Mouse (Mus musculus): ENCODE measurements around the gene Nhlrc1.

Nhlrc1 gene

DNA sequence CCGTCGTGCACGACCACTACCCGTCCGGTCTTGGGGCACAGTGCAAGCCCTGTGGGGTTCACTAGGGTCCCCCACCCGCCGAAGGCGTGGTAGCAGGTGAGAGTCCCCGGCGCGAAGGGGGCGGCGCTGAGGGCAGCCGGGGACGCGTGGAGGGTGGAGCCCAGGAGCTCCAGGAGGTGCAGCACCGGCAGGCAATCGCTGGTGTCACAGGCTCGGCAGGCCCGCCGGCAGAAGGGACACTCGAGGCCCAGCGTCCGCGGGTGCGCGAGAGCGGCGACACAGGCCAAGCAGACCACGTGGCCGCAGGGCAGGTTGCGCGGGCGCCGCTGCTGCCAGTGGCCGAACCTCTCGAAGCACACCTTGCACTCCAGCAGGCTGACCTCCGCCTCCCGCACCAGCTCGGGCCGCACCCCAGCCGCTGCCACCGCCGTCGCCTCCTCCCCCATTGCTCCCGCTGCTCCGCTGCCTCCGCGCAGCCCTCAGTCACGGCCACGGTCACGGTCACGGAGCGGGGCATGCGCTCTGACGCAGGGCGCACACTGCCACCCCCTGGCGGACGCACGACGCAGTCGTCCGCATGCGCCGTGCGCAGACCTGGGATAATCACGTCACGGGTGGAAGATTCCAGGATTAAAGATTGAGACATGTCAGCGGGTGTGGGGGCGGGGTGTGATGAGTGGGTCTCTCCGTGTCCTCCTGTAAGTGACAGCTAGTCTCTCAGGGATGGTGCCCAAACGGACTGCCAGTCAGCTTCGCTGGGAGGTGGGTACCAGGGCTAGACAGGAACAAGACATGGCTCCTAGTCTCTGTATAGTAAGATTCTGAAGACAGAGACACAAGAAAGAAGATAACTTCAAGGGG lies at the start of gene Nhlrc1:
Nhlrc1 (minus strand) TSS at position 517 of the 861 bp plus-strand sequence.
- peak; percentile 78 to 84 for DNase-seq (ENCODE audit: low spot score in 2 of 2)

DNA sequence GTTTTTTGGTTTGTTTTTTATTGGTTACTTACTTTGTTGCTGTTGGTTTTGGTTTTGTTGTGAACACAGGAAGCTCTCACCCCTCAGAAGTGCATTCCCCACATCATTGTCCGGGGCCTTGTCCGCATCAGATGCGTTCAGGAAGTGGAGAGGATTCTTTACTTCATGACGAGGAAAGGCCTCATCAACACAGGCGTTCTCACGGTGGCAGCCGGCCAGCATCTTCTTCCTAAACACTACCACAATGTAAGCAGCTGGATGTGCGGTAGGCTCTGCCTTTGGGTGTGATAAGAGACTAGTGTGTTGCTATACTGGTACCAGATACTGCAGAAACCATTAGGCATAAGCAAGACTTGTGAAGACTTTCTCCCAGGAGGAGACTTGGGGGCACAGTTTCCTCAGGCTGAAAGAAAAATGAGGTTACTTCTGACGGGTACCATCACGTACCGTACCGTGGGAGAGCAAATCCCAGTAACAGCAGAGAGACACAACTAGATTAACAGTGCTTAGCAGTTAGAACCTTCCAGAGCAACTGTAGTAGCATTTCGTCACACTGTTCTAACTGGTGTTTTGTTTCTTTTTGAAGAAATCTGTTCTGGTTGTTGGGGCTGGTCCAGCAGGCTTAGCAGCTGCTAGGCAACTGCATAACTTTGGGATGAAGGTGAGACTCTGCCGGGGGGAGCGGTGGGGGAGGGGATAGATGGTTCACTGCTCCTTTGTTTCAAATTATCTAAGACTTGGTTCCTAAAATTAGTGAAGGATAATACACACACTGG lies 49.5 kb upstream of the Nhlrc1 start:
- DNase-seq (ENCODE audit: low spot score in 2 of 2), result no peak

DNA sequence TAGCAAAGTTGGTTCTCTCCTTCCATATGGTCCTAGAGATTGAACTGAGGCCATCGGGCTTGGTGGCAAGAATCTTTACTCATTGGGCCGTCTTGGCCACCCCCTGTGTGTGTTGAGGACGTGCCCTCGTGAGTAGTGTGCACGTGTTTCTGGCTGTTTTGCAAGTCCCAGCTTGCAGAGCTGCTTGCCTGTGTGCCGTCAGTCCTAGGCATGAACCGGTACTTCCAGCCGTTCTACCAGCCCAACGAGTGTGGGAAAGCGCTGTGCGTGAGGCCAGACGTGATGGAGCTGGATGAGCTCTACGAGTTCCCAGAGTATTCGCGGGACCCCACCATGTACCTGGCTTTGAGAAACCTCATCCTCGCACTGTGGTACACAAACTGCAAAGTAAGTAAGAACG lies 48.1 kb upstream of the Nhlrc1 start:
- no peak for DNase-seq (ENCODE audit: low spot score in 2 of 2)

DNA sequence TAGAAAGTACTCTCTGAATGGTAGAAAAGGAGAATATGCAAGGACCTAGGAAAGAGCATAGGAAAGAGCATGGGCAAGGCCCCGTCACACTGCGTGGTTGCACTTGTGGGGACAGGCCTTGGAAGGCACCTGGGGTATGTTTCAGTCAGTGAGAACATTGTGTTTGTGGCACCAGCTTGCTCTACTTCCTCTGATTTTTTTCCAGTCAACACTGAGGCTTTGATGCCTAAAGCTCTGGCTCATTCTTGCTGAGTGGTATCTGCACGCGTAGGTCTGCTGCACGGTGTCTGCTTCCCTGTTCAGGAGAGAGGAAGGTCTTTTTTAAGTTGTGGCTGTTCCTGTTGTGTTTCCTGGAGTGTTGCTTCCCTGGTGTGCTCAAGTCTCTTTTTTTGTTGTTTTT lies 42.1 kb upstream of the Nhlrc1 start:
- no peak for DNase-seq (ENCODE audit: low spot score in 2 of 2)

DNA sequence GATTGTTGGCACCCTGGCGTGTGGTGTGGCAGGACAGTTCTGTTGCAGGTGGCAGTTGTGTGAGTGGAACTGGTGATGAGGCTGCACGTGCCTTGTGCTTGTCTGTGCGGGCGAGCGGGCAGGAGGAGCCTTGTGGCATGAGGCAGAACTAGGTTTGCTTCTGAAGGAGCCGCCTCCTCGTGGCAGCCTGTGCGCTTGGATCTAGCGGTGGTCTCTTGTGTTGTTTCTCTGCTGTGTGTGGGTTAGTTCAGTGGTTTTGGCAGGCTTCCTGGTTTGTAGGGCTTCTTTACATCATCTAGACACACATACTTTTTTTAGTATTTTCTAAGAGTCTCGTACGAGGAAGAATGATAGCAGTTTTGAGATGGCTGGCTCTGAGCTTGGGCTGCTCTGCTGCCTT lies 41.5 kb upstream of the Nhlrc1 start:
- DNase-seq (ENCODE audit: low spot score in 2 of 2), result peak; percentile 69 to 70

DNA sequence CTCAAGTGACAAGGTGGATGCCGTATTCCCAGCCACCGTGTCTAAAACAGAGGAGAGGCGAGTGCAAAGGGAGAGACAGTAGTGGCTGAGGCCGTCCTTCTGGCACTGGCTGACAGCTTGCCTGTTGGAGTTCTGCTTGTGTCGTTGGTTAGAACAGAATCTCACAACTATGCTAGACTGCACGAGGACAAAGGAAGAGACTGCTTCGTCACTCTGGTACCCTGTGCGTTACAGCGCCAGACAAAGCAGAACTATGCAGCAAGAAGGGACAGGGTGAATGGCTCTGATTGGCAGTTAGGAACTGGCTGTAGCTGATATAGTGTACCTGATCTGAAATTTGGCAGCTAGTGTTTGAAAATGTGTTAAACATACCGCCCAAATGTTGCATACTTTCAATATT lies 39.3 kb upstream of the Nhlrc1 start:
- no peak for DNase-seq (ENCODE audit: low spot score in 2 of 2)

DNA sequence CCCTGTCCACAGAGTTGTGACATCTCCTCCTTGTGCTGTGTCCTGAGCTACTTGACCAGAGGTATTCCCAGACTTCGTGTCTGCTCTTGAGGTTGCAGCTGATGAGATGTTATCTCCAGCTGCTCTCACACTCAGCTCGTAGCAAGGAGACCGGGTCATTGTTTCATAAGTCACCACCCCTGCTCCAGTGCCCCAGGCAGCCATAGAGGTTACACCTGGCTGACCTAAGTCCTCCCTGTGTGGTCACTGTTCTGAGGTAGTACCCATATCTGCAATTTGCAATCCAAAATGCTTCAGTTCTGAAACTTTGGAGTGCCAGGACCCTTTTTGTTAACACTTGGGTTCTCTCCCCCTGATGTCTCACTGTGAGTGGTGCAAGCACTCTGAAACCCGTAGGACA lies 35.4 kb upstream of the Nhlrc1 start:
- DNase-seq (ENCODE audit: low spot score in 2 of 2), result no peak

DNA sequence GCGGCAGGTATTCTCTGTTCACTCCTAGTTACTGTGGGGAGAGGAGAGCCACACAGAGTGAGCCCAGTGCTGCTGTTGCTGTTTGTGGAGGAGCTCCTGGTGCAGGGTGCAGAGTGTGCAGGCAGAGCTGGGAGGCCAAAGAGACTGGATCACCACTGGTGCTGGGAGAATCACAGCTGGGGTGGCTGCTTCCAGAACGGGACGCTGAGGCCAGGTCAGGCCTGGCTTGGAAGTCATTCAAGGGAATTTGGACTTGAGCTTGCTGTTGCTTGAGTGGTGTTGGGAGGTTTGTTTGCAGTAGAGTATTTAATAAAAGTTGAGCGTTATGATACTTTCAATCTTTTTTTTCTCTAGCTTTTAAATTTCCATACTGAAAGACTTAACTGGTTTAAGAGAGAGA lies 33.3 kb upstream of the Nhlrc1 start:
- no peak for DNase-seq (ENCODE audit: low spot score in 2 of 2)

DNA sequence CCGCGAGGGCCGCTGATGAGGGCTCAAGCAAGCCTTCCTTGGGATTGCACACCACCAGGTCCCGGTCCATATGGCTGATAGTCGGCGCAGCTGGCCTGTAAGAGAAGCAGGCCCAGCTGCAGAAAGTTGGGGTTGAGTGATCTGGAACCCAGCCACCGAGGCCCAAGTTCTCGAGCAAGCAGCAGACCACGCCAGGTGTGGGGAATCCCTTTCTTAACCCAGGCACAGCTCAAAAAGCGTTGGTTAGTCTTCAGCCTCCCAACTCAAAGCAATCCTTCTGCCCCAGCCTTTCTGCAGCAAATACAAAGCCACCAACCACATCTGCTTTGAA lies 29.9 kb upstream of the Nhlrc1 start, which contains the start of gene Tpmt:
Tpmt (minus strand) TSS at position 121 of the 331 bp plus-strand sequence.
- peak in 1 of 2 experiments; percentile 8 for DNase-seq (ENCODE audit: low spot score in 2 of 2)

DNA sequence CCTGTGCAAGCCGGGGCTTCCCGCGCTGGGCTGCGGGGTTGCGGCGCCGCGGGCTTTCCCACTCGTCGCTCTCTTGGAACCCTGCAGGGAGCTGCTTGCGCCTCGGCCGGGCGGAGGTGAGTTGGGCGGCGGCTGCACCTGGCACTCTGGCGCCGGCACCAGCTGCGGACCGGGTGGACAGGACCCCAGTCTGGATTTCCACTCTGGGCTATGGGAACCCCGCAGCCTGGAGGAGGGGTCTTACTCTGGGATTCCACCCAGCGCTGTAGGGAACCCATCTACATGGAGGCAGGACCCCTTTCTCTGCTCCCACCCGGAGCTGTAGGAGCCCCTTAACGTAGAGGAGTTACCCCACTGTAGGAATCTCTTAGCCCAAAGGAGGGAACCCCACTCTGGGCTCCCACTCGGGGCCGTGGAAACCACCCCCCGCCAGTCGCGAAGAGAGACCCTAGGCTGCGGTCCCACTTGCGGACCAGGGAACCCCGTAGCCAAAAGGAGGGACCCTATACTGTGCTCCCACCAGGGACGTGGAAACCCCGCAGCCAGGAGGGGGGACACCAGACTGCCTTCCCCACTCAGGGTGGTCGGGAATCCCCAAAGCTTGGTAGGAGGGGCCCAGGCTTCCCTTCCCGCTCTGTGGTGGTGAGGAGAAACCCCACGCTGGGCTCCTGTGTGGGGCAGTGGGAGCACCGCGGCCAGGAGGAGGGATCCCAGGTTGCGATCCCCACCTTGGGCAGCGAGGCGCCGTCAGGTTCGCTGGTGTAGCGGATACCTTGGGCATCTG lies 29.4 kb upstream of the Nhlrc1 start:
- no peak for DNase-seq (ENCODE audit: low spot score in 2 of 2)

DNA sequence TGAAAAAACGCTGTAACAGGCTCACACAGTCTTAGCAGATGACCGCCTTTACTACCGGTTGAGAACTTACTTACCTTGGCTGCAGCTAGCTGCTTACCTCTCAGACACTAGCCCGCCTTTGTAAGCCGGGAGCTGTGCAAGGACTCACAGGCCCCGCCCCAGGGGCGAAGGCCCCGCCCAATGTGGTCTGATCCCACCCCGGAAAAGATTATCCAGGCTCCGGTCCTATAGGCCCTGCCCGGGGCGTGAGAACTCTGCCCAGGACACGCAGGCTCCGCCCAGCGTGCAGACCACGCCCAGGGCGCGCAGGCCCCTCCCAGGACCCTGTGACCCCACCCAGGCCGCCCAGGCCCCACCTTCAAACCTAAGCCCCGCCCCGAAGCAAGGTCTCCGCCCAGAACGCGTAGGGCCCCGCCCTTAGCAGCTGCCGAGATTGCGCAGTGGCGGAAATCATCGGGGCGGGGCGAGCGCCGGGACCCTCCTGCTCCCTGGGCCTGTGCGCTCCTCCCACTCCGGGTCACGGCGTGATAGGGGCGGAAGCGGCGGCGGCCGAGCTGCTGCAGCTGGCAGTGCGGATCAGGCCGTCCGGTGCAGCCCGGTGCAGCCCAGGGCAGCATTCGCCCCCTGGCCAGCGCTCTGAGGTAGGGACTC lies 28.5 kb upstream of the Nhlrc1 start, which contains the start of gene Kdm1b:
Kdm1b (plus strand) TSS at position 470 of the 651 bp plus-strand sequence.
- peak; percentile 97 for DNase-seq (ENCODE audit: low spot score in 2 of 2)

DNA sequence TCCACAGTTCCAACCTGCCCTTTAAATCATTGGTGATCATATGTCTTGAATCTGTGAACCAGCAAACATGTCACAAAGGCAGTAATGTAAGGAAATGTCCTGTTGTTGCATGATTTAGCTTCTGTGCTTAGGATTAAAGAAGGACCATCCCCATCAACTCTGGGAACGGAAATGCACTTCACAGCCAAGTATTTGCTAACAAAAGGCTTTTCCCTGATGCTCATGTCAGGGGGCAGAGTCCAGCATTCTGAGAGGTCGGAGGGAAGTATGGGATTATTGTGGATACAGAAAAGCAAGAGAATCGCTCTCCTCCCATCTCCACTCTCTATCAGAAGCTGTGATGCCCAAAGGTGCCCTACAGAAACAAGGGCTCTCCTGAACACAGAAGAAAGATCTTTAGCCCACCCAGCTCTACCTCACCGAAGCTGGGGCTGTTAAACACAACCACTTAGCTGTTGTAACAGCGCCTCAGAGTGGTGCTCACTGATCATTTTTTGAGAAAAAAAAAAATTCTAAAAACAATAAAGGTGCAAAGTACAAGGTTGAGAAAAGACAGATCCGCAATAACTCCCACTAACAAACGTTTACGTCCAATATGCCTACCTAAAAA lies 27.5 kb upstream of the Nhlrc1 start:
- DNase-seq (ENCODE audit: low spot score in 2 of 2), result no peak

DNA sequence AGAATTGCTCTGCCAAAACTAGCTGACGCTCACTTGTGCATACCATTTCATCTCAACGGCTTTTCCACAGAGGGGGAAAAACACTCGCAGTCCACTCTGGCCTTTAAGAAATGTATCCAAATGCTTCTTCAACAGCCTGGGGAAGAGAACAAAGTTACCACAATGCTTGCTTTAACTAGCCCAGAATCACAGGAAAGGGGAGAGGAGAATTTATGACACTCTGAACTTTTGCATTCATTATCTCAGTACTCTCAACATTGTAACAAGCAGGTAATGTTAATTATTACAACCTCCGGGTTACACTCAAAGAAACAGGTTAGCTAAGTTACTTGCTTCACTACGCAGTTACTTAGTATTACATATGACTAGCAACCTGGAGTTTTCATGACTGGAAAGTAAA lies 25.4 kb upstream of the Nhlrc1 start:
- DNase-seq (ENCODE audit: low spot score in 2 of 2), result no peak

DNA sequence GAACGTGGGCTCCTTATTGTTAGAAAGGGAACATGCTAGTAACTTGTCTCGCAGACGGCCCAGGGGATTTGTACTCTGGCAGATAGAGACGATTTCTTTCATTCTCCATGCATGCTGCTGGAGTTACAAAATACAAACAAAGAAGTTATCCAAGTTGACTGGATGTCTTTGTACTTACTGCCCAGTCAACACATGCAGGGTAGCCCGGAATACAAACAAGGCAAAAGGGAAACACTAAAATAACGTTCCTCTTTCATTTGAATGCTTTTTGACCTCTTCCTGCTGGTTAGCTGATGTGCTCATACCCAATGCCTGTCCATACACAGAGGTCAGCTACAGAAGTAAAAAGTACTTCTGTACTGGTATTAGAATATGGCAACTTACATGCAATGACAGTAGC lies 23.3 kb upstream of the Nhlrc1 start:
- DNase-seq (ENCODE audit: low spot score in 2 of 2), result no peak

DNA sequence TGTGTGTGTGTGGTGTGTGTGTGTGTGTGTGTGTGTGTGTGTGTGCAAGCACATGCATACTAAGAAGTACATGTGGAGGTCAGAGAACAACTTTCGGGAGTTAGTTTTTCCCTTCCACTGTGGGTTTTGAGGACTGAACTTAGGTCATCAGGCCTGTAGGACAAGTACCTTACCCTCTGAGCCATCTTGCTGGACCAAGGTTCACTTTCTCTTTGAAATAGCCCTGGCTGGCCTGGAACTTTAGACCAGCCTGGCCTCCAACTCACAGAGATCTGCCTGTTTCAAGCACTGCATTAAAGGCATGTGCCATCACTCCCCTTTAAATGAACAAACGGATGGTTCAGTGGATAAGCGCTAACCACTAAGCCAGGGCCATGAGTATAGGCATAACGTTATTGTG lies 19.0 kb upstream of the Nhlrc1 start:
- no peak for DNase-seq (ENCODE audit: low spot score in 2 of 2)

DNA sequence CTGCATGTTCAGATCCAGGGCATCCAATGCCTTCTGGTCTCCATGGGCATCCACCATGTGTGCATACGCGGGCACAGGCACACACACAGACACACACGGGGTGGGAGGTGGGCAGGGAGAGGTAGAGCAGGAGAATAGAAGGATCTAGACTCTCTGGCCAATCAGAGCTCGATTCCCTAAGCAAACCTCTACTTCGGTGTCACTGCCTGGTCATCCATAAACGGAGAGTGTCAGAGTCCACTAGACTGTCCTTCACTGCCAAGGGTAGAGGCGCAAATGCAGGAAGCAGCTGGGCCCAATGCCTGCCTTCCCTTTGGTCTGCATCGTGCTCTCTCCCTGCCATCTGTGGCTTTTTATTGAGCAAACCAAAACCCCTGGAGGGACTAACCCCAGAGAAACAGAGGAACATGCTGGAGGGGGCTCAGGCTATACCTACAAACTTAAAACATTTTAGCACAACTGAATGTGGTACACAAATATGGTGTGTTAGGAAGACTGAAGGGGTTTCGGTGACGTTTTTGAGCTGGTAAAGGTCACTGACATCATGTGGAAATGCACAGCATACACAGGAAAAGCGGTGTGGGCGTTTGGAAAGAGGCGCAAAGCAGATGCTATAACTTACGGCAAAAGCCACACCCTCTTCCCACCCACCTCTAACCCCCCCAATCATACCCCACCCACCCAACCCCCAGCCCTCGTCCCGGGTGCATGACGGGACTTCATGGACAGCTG lies 15.9 kb upstream of the Nhlrc1 start:
- no peak for DNase-seq (ENCODE audit: low spot score in 2 of 2)

DNA sequence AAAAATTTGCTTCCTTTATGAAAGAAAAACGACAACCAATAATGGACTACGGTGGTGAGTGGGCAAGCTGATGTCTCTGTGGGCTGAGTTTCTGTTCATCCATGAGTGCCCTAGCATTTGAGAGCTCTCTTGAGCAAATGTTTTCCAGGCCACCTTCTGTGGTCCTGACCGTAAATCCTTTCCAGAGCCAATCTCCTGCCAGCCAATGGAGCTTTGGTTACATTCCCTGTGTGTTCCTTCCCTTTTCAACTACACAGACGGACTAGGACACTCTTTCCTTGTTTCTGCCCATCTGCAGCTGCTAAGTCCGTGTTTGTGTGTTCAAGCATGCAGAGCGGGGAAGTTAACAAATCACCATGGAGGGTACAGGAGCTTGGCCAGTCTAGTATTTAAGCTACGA lies 6.1 kb upstream of the Nhlrc1 start:
- no peak for DNase-seq (ENCODE audit: low spot score in 2 of 2)

DNA sequence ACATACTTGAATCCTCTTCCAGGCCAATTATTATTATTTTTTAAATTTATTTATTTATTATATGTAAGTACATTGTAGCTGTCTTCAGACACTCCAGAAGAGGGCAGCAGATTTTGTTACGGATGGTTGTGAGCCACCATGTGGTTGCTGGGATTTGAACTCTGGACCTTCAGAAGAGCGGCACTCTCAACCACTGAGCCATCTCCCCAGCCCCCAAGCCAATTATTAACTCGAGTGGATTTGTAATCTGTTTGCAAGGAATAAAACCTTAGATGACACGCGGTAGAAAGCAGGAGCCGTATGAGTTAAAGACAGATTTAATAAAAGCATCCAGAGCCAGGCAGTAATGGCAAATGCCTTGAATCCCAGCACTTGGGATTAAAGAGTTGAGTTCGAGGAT lies 5.1 kb upstream of the Nhlrc1 start:
- no peak for DNase-seq (ENCODE audit: low spot score in 2 of 2)

DNA sequence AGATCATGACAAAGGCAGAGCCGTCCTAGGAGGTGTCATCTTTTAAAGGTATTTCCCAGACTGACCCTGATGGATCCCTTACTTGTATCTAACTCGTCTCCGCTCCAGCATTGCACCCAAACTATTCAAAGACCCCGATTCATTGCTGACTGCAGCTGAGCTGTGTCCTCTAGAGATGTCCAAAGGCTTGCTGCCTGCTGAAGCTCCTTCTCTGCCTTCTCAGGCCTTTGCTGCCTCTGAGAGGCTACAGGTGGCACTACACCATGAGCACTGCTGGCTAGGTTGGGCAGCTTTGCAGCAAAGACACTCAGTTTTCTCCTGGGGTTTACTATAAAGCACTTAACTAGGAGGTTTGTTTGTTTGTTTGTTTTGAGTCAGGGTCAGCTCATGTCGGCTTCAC lies 2.6 kb upstream of the Nhlrc1 start:
- DNase-seq (ENCODE audit: low spot score in 2 of 2), result peak; percentile 62 to 65

DNA sequence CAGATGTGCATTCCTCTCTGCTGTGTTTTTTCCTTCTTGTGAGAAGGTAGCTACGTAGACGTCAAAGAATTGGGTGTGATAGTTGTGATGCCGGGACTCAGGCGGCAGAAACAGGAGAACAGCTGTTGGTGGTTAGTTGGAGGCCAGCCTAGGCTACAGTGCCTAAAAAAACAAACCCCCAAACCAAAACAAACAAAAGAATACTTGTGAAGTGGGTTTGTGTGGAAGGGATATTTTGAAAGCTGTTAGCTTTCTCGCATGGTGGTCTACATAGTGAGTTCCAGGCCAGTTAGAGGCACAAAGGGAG lies 498 bp upstream of the Nhlrc1 start:
- no peak for DNase-seq (ENCODE audit: low spot score in 2 of 2)

DNA sequence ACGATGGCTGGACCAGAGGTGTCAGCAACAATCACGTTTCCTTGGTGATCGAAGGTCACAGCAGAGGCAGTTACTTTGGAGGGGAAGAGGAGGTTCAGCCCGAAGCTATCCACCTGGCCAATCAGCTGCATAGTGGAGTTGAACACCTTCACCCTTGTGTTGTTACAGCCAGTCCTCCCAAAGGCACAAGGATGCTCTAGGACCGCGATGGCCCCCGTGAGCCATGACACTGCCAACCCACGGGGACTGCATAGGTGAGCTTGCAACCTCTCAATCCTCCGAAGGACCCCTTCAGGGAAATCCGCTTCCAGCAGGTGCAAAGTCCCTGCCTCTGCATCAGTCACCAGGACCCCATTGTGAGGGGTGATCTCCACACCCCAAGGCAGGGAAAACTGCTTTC lies 910 bp downstream of the Nhlrc1 start:
- DNase-seq (ENCODE audit: low spot score in 2 of 2), result no peak

Measured in right cerebral cortex, adult 2 months (tissue).